Mouse (Mus musculus) heart, postnatal 0 days (tissue): ENCODE data around the gene Sirt5.

Experiments used
- CTCF ChIP-seq: IDR thresholded peaks from 2 replicates; pipeline ENCODE4 v1.5.1; 2016; ENCODE audit warnings: antibody characterized with exemption, control low read depth, low read depth
- EP300 ChIP-seq: IDR thresholded peaks from 2 replicates; pipeline ENCODE4 v1.6.1; 2016; ENCODE audit warnings: antibody characterized with exemption, low read depth

DNA sequence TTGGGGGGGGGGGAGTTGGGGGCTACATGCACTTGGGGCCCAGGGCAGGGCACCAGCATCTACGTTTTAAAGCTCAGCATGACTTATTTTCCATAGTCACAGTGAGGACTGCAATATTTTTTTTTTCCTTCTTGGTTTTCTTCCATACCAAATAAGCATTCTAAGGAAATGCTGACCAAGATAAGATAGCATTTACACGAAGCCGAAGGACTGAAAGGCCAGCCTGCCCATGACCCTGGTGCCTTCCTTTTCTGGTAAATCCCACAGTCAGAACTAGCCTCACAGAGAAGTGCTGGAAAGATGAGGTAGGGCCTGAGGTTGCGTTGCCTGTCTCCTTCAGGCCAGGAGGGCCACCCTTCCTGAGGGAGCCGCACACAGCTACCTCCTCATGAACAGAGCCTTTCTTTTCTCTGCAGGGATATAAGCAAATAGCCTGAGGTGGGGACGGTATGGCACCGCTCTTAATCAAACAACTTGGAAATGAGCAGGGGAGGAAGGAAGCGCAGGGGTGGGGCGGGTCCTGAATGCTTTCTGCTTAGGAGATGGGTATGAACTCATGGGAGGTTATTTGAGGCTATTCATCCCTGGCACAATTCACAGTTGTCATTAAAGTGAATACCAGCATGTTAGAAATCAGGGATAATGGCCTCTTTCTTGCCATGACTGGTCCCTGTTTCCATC lies 14.7 kb upstream of the Sirt5 start:
- TF ChIP-seq CTCF, result no peak
- no peak for TF ChIP-seq EP300
